Mouse (Mus musculus) kidney, embryonic 16.5 days (tissue): Measurements from ENCODE around the gene Nkrf. TPM values are rescaled to one million over a fixed set of nuclear protein-coding genes. Genes with fewer than 3 reads are reported as not detected.

ENCODE experiments used
- ATAC-seq: fragments of 200-750 bp; cut with Nextera tagmentation; 2 replicates; pipeline ENCODE4 v1.8.0; 2017; ENCODE audit warnings: moderate TSS enrichment; ENCODE audit not compliant: low FRiP score, low TSS enrichment
- H3K27ac ChIP-seq: fragments of 300-500 bp; sonication (generic); 2 replicates; pipeline ENCODE4 v1.5.1; 2014; ENCODE audit warnings: low read length
- H3K27me3 ChIP-seq: fragments of 300-500 bp; sonication (generic); 2 replicates; pipeline ENCODE4 v1.6.1; 2014; ENCODE audit warnings: low read length, control low read depth, mixed read lengths; ENCODE audit not compliant: insufficient read depth
- H3K36me3 ChIP-seq: fragments of 300-500 bp; sonication (generic); 2 replicates; pipeline ENCODE4 v1.6.1; 2014; ENCODE audit warnings: low read length, control low read depth, mixed read lengths; ENCODE audit not compliant: insufficient read depth
- H3K4me1 ChIP-seq: fragments of 300-500 bp; sonication (generic); 2 replicates; pipeline ENCODE4 v1.6.1; 2014; ENCODE audit warnings: low read length, control low read depth, mixed read lengths; ENCODE audit not compliant: insufficient read depth
- H3K4me2 ChIP-seq: fragments of 300-500 bp; sonication (generic); replicated peaks from 2 replicates; pipeline ENCODE4 v1.6.1; 2014; ENCODE audit warnings: low read depth, low read length
- H3K4me3 ChIP-seq: fragments of 300-500 bp; sonication (generic); 2 replicates; pipeline ENCODE4 v1.5.1; 2014; ENCODE audit warnings: mild to moderate bottlenecking, low read length
- H3K9ac ChIP-seq: fragments of 300-500 bp; sonication (generic); replicated peaks from 2 replicates; pipeline ENCODE4 v1.6.1; 2014; ENCODE audit warnings: low read length
- H3K9me3 ChIP-seq: fragments of 300-500 bp; sonication (generic); 2 replicates; pipeline ENCODE4 v1.6.1; 2016; ENCODE audit warnings: low read length, control low read depth
- WGBS: fragments of 180-500 bp; shearing (Covaris S2); extraction: QIAGEN DNeasy Blood & Tissue Kit; methylation state at CpG from one replicate; pipeline ENCODE4 v1.1.7; 2014; 5-methylcytosine and 5-hydroxymethylcytosine counted together
- polyA plus RNA-seq: library from polyadenylated mRNA; unstranded; fragments of >200 nt; fragmentation: Nextera tagmentation; extraction: Ambion mirVana; gene quantifications from 2 replicates; pipeline ENCODE4 v1.2.1, GENCODE M21; 2015

Gene Nkrf
- polyA plus RNA-seq, 1 experiment from 2014 or later, result 1.2 TPM

GRCm38 (mm10) chrX:36864609-36865328 is 37.9 kb downstream of the Nkrf start:
- Histone ChIP-seq H3K9ac (no peak overlapping the region; the same call in 1 of the 2 replicates), H3K9me3 (no peaks in the 10 kb centered on the region), H3K36me3 (no peaks in the 10 kb centered on the region), H3K4me2 (peak overlapping the region; percentile 37), H3K4me3 (peak overlapping the region; percentile 51), H3K27me3 (no peaks in the 10 kb centered on the region), H3K27ac (no peak overlapping the region), H3K4me1 (peaks cover 5% of the 10 kb centered on the region)
- whole genome bisulfite sequencing, result 54% methylated on average over 8 of the region's 8 CpGs
- ATAC-seq, result 0 out of 2 replicates have a peak, but pooled peaks have one; percentile 12

- peak overlapping the region; percentile 63 for H3K9ac ChIP-seq
- no peaks in the 10 kb centered on the region for H3K9me3 ChIP-seq
- peak overlapping the region; percentile 38; the same call in 1 of the 2 replicates for H3K27ac ChIP-seq
- peak; percentile 81 for ATAC-seq
- peak overlapping the region; percentile 51 for H3K4me3 ChIP-seq
- no peaks in the 10 kb centered on the region for H3K27me3 ChIP-seq
- 25% methylated on average over 43 of the region's 44 CpGs for WGBS
- no peaks in the 10 kb centered on the region for H3K36me3 ChIP-seq
- peaks cover 5% of the 10 kb centered on the region for H3K4me1 ChIP-seq
- H3K4me2 ChIP-seq, result peak overlapping the region; percentile 56
Measured at GRCm38 (mm10) chrX:36863766-36864608, 38.7 kb downstream of the Nkrf start.

- Histone ChIP-seq H3K4me1 (no peaks in the 10 kb centered on the region), H3K27ac (no peak overlapping the region), H3K9ac (no peak overlapping the region), H3K4me3 (no peak overlapping the region), H3K9me3 (no peaks in the 10 kb centered on the region), H3K27me3 (no peaks in the 10 kb centered on the region), H3K4me2 (no peak overlapping the region), H3K36me3 (0 out of 2 replicates have a peak, but pooled peaks cover 5% of the 10 kb centered on the region)
- WGBS, result 83% methylated on average over 8 of the region's 8 CpGs
- ATAC-seq, result no peak
Measured at GRCm38 (mm10) chrX:36852631-36853030, 50.1 kb downstream of the Nkrf start.

GRCm38 (mm10) chrX:36847152-36847551 is 55.5 kb downstream of the Nkrf start:
- no peaks in the 10 kb centered on the region for H3K27me3 ChIP-seq
- no peaks in the 10 kb centered on the region for H3K4me1 ChIP-seq
- H3K4me3 ChIP-seq, result no peak overlapping the region
- 87% methylated on average over 1 of the region's 1 CpGs for WGBS
- no peak for ATAC-seq
- H3K4me2 ChIP-seq, result no peak overlapping the region
- H3K27ac ChIP-seq, result no peak overlapping the region
- H3K36me3 ChIP-seq, result 0 out of 2 replicates have a peak, but pooled peaks cover 2% of the 10 kb centered on the region
- H3K9ac ChIP-seq, result no peak overlapping the region
- H3K9me3 ChIP-seq, result no peaks in the 10 kb centered on the region

- Histone ChIP-seq H3K9me3 (no peaks in the 10 kb centered on the region), H3K4me3 (no peak overlapping the region), H3K27ac (no peak overlapping the region), H3K36me3 (0 out of 2 replicates have a peak, but pooled peaks cover 2% of the 10 kb centered on the region), H3K4me2 (no peak overlapping the region), H3K9ac (no peak overlapping the region), H3K4me1 (no peaks in the 10 kb centered on the region), H3K27me3 (no peaks in the 10 kb centered on the region)
- WGBS, result 66% methylated on average over 4 of the region's 4 CpGs
- no peak for ATAC-seq
Measured at GRCm38 (mm10) chrX:36843346-36843990, 59.2 kb downstream of the Nkrf start.

- Histone ChIP-seq H3K27ac (no peak overlapping the region), H3K36me3 (no peaks in the 10 kb centered on the region), H3K9me3 (no peaks in the 10 kb centered on the region), H3K9ac (no peak overlapping the region), H3K4me1 (no peaks in the 10 kb centered on the region), H3K27me3 (no peaks in the 10 kb centered on the region), H3K4me2 (no peak overlapping the region), H3K4me3 (no peak overlapping the region)
- 78% methylated on average over 6 of the region's 6 CpGs for whole genome bisulfite sequencing
- no peak for ATAC-seq
Measured at GRCm38 (mm10) chrX:36841698-36842097, 61.0 kb downstream of the Nkrf start.

- Histone ChIP-seq H3K4me2 (no peak overlapping the region), H3K27me3 (no peaks in the 10 kb centered on the region), H3K4me1 (no peaks in the 10 kb centered on the region), H3K9me3 (no peaks in the 10 kb centered on the region), H3K36me3 (no peaks in the 10 kb centered on the region), H3K9ac (no peak overlapping the region), H3K27ac (no peak overlapping the region), H3K4me3 (no peak overlapping the region)
- WGBS, result 59% methylated on average over 7 of the region's 7 CpGs
- no peak for ATAC-seq
Measured at GRCm38 (mm10) chrX:36839391-36839790, 63.3 kb downstream of the Nkrf start.

Other genes starting within 250 kb of the Nkrf start
- gene Slc25a43, start 159.2 kb downstream of the Nkrf start, polyA plus RNA-seq, result 2.9 and 3.3 TPM in 2 replicates
- 924 and 964 TPM in 2 replicates for gene Slc25a5, start 107.2 kb downstream of the Nkrf start, polyA plus RNA-seq
- gene Ube2a, start 29.0 kb downstream of the Nkrf start, polyA plus RNA-seq, result 116 and 118 TPM in 2 replicates
- gene C330007P06Rik, start 28.8 kb downstream of the Nkrf start, polyA plus RNA-seq, result 29.5 and 33.9 TPM in 2 replicates
- gene Sept6, start 88.9 kb upstream of the Nkrf start, polyA plus RNA-seq, result 21.5 and 23.5 TPM in 2 replicates
- gene Sowahd, start 145.9 kb upstream of the Nkrf start, polyA plus RNA-seq, result not detected in 2 replicates
- 409 and 453 TPM in 2 replicates for gene Rpl39, start 182.5 kb upstream of the Nkrf start, polyA plus RNA-seq
- gene Upf3b, start 207.4 kb upstream of the Nkrf start, polyA plus RNA-seq, result 17.1 and 22.3 TPM in 2 replicates
- 15.7 and 16.6 TPM in 2 replicates for gene Nkap, start 223.9 kb upstream of the Nkrf start, polyA plus RNA-seq